Mouse (Mus musculus) liver, postnatal 0 days (tissue): ENCODE results near the gene Pglyrp2.

ENCODE experiments used
- CTCF ChIP-seq: sonication (generic); IDR thresholded peaks from 2 replicates; pipeline ENCODE4 v1.5.1; 2016; ENCODE audit warnings: antibody characterized with exemption, low read depth
- EP300 ChIP-seq: IDR thresholded peaks from 2 replicates; pipeline ENCODE4 v1.6.1; 2016; ENCODE audit warnings: antibody characterized with exemption, low read depth, mild to moderate bottlenecking

DNA sequence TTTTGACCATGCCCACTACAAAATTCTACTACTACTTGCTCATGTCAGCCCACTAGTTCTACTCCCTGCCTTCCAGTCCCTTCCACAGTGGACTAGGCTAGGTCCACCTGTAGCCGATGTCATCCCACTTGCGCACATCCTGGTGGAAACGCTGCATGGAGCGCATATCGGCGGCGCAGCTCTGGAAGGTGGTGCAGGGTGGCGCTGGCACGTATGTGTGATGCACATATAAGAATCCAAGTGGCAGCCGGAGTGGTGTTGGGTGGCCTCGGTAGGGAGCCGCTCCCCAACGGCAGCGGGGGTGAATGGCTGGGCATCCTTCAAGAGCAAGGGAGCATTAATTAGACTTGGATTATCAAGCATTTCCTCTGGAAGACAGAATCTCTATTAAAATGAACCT lies 7.2 kb downstream of the Pglyrp2 start:
- no peak for TF ChIP-seq CTCF
- no peak for TF ChIP-seq EP300
